Mouse (Mus musculus) lung, postnatal 0 days (tissue): ENCODE data around the gene Pgm2l1. TPM values are rescaled to one million over a fixed set of nuclear protein-coding genes. Genes with fewer than 3 reads are reported as not detected.
"Not testable (repeated sequence)": the region's sequence is repeated elsewhere in the genome, so short reads cannot be mapped to it uniquely, and the experiment has no call there.

Experiments
- ATAC-seq: fragments of 200-750 bp; cut with Nextera tagmentation; 2 replicates; pipeline ENCODE4 v1.8.0; 2017; ENCODE audit warnings: moderate library complexity
- DNase-seq: peaks from one replicate; pipeline ENCODE4 v3.0.0-alpha.2; 2016; ENCODE audit warnings: low spot score
- H3K27ac ChIP-seq: fragments of 300-500 bp; sonication (generic); 2 replicates; pipeline ENCODE4 v1.5.1; 2014; ENCODE audit warnings: antibody characterized with exemption, mild to moderate bottlenecking, low read length, mixed read lengths
- H3K27me3 ChIP-seq: fragments of 300-500 bp; sonication (generic); replicated peaks from 2 replicates; pipeline ENCODE4 v1.6.1; 2014; ENCODE audit warnings: low read length, mixed read lengths; ENCODE audit not compliant: insufficient read depth
- H3K36me3 ChIP-seq: fragments of 300-500 bp; sonication (generic); 2 replicates; pipeline ENCODE4 v1.6.1; 2014; ENCODE audit warnings: low read length, mixed read lengths; ENCODE audit not compliant: insufficient read depth
- H3K4me1 ChIP-seq: fragments of 300-500 bp; sonication (generic); 2 replicates; pipeline ENCODE4 v1.6.1; 2014; ENCODE audit warnings: antibody characterized with exemption, low read depth, low read length, mixed read lengths; ENCODE audit not compliant: insufficient read depth
- H3K4me2 ChIP-seq: fragments of 300-500 bp; sonication (generic); replicated peaks from 2 replicates; pipeline ENCODE4 v1.6.1; 2014; ENCODE audit warnings: low read depth, mild to moderate bottlenecking, low read length, moderate library complexity, mixed read lengths
- H3K4me3 ChIP-seq: fragments of 300-500 bp; sonication (generic); 2 replicates; pipeline ENCODE4 v1.5.1; 2014; ENCODE audit warnings: low read depth, low read length
- H3K9ac ChIP-seq: fragments of 300-500 bp; sonication (generic); replicated peaks from 2 replicates; pipeline ENCODE4 v1.6.1; 2014; ENCODE audit warnings: low read depth, mild to moderate bottlenecking
- H3K9me3 ChIP-seq: fragments of 300-500 bp; sonication (generic); 2 replicates; pipeline ENCODE4 v1.6.1; 2016; ENCODE audit warnings: low read length, mixed read lengths
- CTCF ChIP-seq: IDR thresholded peaks from 2 replicates; pipeline ENCODE4 v1.5.1; 2016; ENCODE audit warnings: antibody characterized with exemption, mild to moderate bottlenecking
- EP300 ChIP-seq: IDR thresholded peaks from 2 replicates; pipeline ENCODE4 v1.6.1; 2016; ENCODE audit warnings: antibody characterized with exemption, mild to moderate bottlenecking, control low read depth
- WGBS: fragments of 180-500 bp; shearing (Covaris S2); extraction: QIAGEN DNeasy Blood & Tissue Kit; methylation state at CpG from one replicate; pipeline ENCODE4 v1.1.7; 2014; 5-methylcytosine and 5-hydroxymethylcytosine counted together
- polyA plus RNA-seq: library from polyadenylated mRNA; unstranded; fragments of >200 nt; fragmentation: Nextera tagmentation; extraction: Ambion mirVana; gene quantifications from 2 replicates; pipeline ENCODE4 v1.2.1, GENCODE M21; 2015

The Pgm2l1 gene
- polyA plus RNA-seq, 1 experiment from 2014 or later = 2.0 TPM

DNA sequence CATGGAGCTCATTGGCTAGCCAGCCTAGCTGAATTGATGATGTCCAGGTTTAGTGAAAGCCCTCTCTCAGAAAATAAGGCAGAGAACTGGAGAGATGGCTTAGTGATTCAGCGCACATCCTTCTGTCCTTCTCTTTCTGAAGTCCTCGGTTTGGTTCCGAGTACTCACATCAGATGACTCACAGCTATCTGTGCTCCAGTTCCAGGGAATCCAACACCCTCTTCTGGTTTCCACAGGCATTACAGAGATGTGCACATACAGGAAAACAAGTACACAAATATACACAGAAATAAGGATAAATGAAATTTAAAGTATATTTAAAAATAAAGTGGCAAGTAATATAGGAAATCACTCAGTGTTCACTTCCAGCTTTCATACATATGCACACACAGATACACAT is 35.2 kb downstream of the Pgm2l1 start:
- 74% methylated on average over 3 of the region's 3 CpGs for WGBS
- no peak for ATAC-seq

DNA sequence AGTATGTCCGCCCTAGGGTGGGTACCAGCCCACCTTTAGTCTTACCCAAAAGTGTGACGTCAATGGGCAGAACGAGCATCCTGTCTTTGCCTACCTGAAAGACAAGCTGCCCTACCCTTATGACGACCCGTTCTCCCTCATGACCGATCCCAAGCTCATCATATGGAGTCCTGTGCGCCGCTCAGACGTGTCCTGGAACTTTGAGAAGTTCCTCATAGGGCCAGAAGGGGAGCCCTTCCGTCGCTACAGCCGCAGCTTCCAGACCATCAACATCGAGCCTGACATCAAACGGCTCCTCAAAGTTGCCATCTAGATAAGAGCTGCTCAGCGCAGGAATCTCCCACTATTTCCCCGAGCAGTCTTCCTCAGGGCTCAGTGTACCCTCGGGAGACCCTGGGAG is 37.7 kb downstream of the Pgm2l1 start:
- not testable (repeated sequence) for ATAC-seq

More for the DNA sequence above, 35.2 kb downstream of the Pgm2l1 start:
- H3K4me2 ChIP-seq = no peak overlapping the region
- no peak overlapping the region for H3K4me3 ChIP-seq
- no peak overlapping the region for H3K9ac ChIP-seq
- peak; percentile 29 for TF ChIP-seq CTCF
- no peak for TF ChIP-seq EP300
- no peaks in the 10 kb centered on the region for H3K27me3 ChIP-seq
- no peaks in the 10 kb centered on the region for H3K36me3 ChIP-seq
- no peaks in the 10 kb centered on the region for H3K4me1 ChIP-seq
- no peaks in the 10 kb centered on the region for H3K9me3 ChIP-seq
- no peak overlapping the region for H3K27ac ChIP-seq
- DNase-seq = no peak

DNA sequence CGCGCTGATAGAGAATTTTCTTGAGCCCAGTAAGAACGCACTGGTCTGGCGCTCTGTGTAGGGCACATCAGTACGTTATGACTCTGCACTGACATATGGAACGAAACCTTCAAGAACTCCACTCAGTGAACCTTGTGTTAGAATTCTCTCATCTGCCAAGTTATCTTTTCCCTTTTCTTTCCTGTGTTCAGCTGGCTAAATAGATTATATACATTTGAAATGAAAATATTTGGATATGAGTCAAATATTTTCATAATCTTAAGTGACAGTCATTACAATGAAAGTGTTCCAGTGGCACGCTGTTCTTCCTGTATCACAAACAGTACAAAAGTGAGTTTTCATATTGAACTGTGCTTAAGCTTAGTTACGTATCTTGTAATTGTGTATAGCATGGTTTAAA is 45.2 kb downstream of the Pgm2l1 start:
- WGBS = 73% methylated on average over 8 of the region's 8 CpGs

More for the DNA sequence above, 37.7 kb downstream of the Pgm2l1 start:
- DNase-seq, H3K9me3 ChIP-seq, H3K9ac ChIP-seq, H3K4me3 ChIP-seq, H3K27ac ChIP-seq, H3K36me3 ChIP-seq, H3K27me3 ChIP-seq, H3K4me2 ChIP-seq, H3K4me1 ChIP-seq: not testable (repeated sequence)
- peak; percentile 25 for TF ChIP-seq CTCF
- 53% methylated on average over 14 of the region's 17 CpGs for WGBS

DNA sequence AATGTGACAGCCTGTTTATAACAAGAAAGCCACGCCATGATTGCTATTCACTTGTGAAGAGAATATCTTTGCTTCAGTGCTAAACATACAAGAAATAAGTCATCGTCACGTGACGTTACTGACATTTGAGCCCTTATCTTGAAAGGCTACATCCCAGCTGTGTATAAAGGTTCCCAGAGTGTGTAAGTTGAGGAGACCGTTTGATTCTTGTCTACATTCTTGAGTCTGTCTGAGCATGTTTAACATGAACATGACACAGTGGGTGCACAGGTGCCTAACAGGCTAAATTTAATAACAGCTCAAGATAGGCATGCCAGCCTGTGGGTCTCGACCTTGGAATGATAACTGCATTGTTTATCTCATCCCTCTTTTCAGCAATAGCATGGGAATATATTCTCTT is 47.3 kb downstream of the Pgm2l1 start:
- no peak overlapping the region for H3K4me3 ChIP-seq
- ATAC-seq (no peak), DNase-seq (no peak)
- WGBS = 60% methylated on average over 6 of the region's 6 CpGs
- H3K9me3 ChIP-seq = no peaks in the 10 kb centered on the region
- no peaks in the 10 kb centered on the region for H3K4me1 ChIP-seq
- H3K27me3 ChIP-seq = no peaks in the 10 kb centered on the region
- TF ChIP-seq CTCF (no peak), EP300 (no peak)
- H3K27ac ChIP-seq = no peak overlapping the region
- H3K9ac ChIP-seq = no peak overlapping the region
- H3K36me3 ChIP-seq = no peaks in the 10 kb centered on the region
- no peak overlapping the region for H3K4me2 ChIP-seq

More for the DNA sequence above, 45.2 kb downstream of the Pgm2l1 start:
- no peak for ATAC-seq
- H3K36me3 ChIP-seq = no peaks in the 10 kb centered on the region
- no peak overlapping the region for H3K4me3 ChIP-seq
- H3K9me3 ChIP-seq = no peaks in the 10 kb centered on the region
- H3K4me2 ChIP-seq = no peak overlapping the region
- no peaks in the 10 kb centered on the region for H3K4me1 ChIP-seq
- no peak for TF ChIP-seq CTCF
- no peak for TF ChIP-seq EP300
- no peak overlapping the region for H3K27ac ChIP-seq
- no peaks in the 10 kb centered on the region for H3K27me3 ChIP-seq
- no peak for DNase-seq
- H3K9ac ChIP-seq = no peak overlapping the region

DNA sequence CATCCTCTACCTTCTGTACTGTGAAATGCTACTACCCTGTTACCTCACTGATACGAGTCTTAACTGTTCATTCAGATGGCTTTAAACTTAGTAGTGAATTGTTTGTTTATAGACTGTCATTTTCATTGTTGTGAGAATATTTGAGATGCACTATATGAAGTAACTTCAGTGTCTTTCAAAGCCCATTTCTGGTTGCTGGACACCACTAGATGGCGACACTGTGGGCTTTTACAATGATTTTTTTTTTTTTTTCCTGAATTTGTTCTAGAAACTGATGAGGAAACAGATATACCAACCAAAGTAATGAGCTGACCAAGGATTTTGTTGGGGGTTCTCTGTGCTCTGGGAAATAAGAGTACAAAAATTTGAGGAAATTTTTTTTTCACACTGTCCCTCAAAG is 49.2 kb downstream of the Pgm2l1 start:
- peak; percentile 62 for TF ChIP-seq CTCF
- TF ChIP-seq EP300 = no peak
- 36% methylated on average over 2 of the region's 2 CpGs for WGBS
- Histone ChIP-seq H3K36me3 (no peaks in the 10 kb centered on the region), H3K4me3 (no peak overlapping the region), H3K27ac (no peak overlapping the region), H3K9ac (no peak overlapping the region), H3K9me3 (no peaks in the 10 kb centered on the region), H3K4me1 (no peaks in the 10 kb centered on the region), H3K27me3 (no peaks in the 10 kb centered on the region), H3K4me2 (no peak overlapping the region)
- ATAC-seq (no peak), DNase-seq (peak; percentile 44)

DNA sequence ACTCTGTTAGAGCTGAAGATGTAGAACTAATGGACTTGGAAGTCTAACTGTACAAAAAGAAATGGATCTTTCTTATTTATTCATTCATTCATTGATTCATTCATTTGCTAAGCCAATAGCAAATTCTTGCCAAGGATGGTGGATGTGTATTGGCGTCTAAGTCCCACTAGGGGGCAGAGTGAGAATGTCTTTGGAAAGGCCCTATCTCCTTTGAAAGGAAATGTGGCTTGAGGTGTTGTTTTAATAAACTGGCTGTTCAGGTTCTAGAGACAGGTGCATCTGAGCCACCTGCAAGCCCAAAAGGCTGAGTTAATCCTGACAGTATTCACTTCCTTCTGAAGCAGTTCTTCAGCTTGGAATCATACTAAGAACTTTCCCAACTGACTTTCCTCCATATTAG is 52.6 kb downstream of the Pgm2l1 start:
- Histone ChIP-seq H3K27me3 (no peaks in the 10 kb centered on the region), H3K4me1 (no peaks in the 10 kb centered on the region), H3K4me2 (no peak overlapping the region), H3K4me3 (no peak overlapping the region), H3K27ac (no peak overlapping the region), H3K9ac (no peak overlapping the region), H3K36me3 (no peaks in the 10 kb centered on the region), H3K9me3 (no peaks in the 10 kb centered on the region)
- peak; percentile 80 for DNase-seq
- no peak for ATAC-seq
- WGBS = 3% methylated on average over 1 of the region's 1 CpGs
- no peak for TF ChIP-seq EP300
- TF ChIP-seq CTCF = peak; percentile 94

DNA sequence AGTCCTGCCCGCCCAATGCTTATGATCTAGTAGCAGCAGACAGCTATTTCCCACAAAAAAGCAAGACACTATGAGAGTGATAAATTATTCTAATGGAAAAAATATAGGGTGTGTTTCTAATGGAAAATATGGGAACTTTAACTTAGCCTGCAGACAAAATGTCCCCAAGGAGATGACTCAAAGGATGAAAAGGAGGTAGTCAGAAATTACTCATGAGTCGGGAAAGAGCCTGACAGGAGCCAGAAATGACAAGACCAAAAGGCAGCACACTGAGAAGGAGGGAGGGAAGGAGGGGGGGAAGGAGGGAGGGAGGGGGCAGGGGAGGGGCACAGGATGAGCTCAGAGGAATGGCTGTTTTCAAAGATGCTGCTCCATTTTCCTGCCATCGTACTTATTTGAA is 54.4 kb downstream of the Pgm2l1 start:
- Histone ChIP-seq H3K36me3 (no peaks in the 10 kb centered on the region), H3K4me2 (no peak overlapping the region), H3K9ac (no peak overlapping the region), H3K27ac (no peak overlapping the region), H3K9me3 (no peaks in the 10 kb centered on the region), H3K27me3 (no peaks in the 10 kb centered on the region), H3K4me1 (no peaks in the 10 kb centered on the region), H3K4me3 (no peak overlapping the region)
- ATAC-seq (no peak), DNase-seq (no peak)
- 57% methylated on average over 3 of the region's 3 CpGs for WGBS
- no peak for TF ChIP-seq CTCF
- TF ChIP-seq EP300 = no peak
